Mouse (Mus musculus) c-Kit-positive CD71-negative TER-119-negative erythroid progenitor cells, embryonic 14.5 days (primary cell): ENCODE results near the gene Tesk1.

Experiments used
- DNase-seq: peaks from one replicate; pipeline ENCODE4 v3.0.0-alpha.2; 2013; ENCODE audit warnings: low read depth

Gene Tesk1

GRCm38 (mm10) chr4:43441639-43442038 is at the start of gene Tesk1:
TSS of gene Tesk1 (plus strand) at chr4:43441939.
- DNase-seq: no peak

- DNase-seq: no peak
These were observed 47.3 kb upstream of the Tesk1 start for GRCm38 (mm10) chr4:43394345-43394891.

- no peak for DNase-seq
These were observed 46.6 kb upstream of the Tesk1 start for GRCm38 (mm10) chr4:43395147-43395546.

- DNase-seq: no peak
These were observed 45.9 kb upstream of the Tesk1 start for GRCm38 (mm10) chr4:43395836-43396235.

- DNase-seq: no peak
These were observed 45.4 kb upstream of the Tesk1 start for GRCm38 (mm10) chr4:43396381-43396780.

GRCm38 (mm10) chr4:43398014-43398413 is 43.7 kb upstream of the Tesk1 start:
- DNase-seq: no peak

GRCm38 (mm10) chr4:43398829-43399331 is 42.9 kb upstream of the Tesk1 start:
- DNase-seq: no peak

GRCm38 (mm10) chr4:43399391-43400131 is 42.2 kb upstream of the Tesk1 start:
- no peak for DNase-seq

- DNase-seq: no peak
These were observed 40.8 kb upstream of the Tesk1 start for GRCm38 (mm10) chr4:43400976-43401375.

GRCm38 (mm10) chr4:43401486-43401885 is 40.3 kb upstream of the Tesk1 start:
- no peak for DNase-seq

- DNase-seq: no peak
These were observed 39.5 kb upstream of the Tesk1 start for GRCm38 (mm10) chr4:43402212-43402611.

- no peak for DNase-seq
These were observed 37.0 kb upstream of the Tesk1 start for GRCm38 (mm10) chr4:43404697-43405096.

- no peak for DNase-seq
These were observed 35.4 kb upstream of the Tesk1 start for GRCm38 (mm10) chr4:43406162-43406971.

GRCm38 (mm10) chr4:43407071-43407920 is 34.4 kb upstream of the Tesk1 start:
- no peak for DNase-seq

- no peak for DNase-seq
These were observed 27.0 kb upstream of the Tesk1 start for GRCm38 (mm10) chr4:43414761-43415160.

- no peak for DNase-seq
These were observed 26.3 kb upstream of the Tesk1 start for GRCm38 (mm10) chr4:43415221-43416070.

GRCm38 (mm10) chr4:43416071-43416490 is 25.7 kb upstream of the Tesk1 start:
- no peak for DNase-seq

GRCm38 (mm10) chr4:43417269-43418062 is 24.3 kb upstream of the Tesk1 start:
- DNase-seq: no peak

GRCm38 (mm10) chr4:43418450-43418849 is 23.3 kb upstream of the Tesk1 start:
- DNase-seq: no peak
